Mouse (Mus musculus) regulatory T cell (primary cell): ENCODE measurements at regions not wholly inside any gene's neighbourhood (a gene's known extent, or its start where the extent isn't known, plus 50 kb on each side); places are given as distances from the start of the nearest gene placed in this dataset.

ENCODE experiments used
- in situ Hi-C: fragments of 300-600 bp; cut with MboI, MseI; formaldehyde crosslinking; loops from one replicate; pipeline ENCODE4 v1.15.1; 2025; ENCODE audit warnings: high pct_unique_total_duplicates

GRCm38 (mm10) chr11:45533402-45534056 is 318.3 kb upstream of the Clint1 start:
- in situ Hi-C loops: loop anchor here (25.0 kb wide), 1 partner anchor 921 kb away; the partner anchor contains the start of gene Ebf1

GRCm38 (mm10) chr11:45535501-45536025 is 316.3 kb upstream of the Clint1 start:
- in situ Hi-C loops: loop anchor here (25.0 kb wide), 1 partner anchor 923 kb away; the partner anchor contains the start of gene Ebf1

- in situ Hi-C loops: loop anchor here (25.0 kb wide), 1 partner anchor 926 kb away; the partner anchor contains the start of gene Ebf1
These were observed 313.8 kb upstream of the Clint1 start for GRCm38 (mm10) chr11:45538011-45538410.

DNA sequence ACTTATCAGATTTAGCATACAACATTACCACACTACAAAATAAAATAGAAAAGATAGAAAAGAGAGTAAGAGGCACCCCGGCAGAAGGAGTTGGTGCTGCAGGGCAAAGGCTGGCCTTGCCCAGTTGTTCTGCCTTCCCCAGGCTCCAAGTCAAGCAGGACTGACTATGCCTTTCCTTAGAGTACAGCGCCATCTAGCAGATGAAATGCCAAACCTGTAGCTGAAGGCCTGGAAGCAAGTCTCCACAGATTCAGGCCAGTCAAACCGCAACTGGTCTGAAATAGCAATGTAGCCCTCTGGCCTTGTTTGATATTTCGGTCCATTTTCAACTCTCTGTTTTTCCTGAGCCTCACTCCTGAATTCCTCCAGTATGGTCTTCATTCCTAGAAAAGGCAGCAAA is 312.4 kb upstream of the Clint1 start:
- in situ Hi-C loops: loop anchor here (25.0 kb wide), 1 partner anchor 927 kb away; the partner anchor contains the start of gene Ebf1

GRCm38 (mm10) chr11:45544531-45544930 is 307.3 kb upstream of the Clint1 start:
- in situ Hi-C loops: loop anchor here (25.0 kb wide), 1 partner anchor 932 kb away; the partner anchor contains the start of gene Ebf1

DNA sequence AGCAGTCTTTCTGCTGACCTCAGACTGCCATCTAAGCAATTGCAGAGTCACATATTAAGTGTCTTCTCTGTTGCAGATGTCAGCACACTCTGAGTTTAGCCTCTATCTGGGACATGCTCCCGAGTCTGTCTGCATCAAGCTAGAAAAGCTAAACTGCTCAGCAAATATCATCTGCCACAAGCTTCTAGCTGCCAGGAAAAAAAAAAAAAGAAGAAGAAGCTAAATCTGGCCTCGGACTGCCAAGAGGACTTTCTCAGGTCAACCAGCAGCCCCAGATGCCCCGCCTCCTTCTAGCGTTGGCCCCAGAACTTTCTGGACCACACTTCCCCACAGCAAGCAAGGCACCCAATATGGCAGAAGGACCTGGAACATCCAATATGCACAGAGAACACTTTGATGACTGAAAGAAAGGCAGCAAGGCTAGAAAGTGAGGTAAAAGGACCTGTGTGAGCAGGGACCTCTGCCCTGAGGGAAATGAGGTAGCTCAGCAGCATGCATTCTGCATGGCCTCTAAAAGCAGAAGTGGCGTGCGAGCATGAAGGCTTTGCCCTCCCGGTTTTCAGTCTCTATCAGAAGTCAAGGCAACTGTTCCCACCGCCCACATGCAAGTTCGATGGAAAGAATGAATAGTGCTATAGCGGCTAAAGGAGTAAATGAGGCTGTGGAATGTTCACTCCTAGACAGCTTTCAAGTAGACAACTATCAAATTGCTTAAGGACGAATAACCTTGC is 305.8 kb upstream of the Clint1 start:
- in situ Hi-C loops: loop anchor here (25.0 kb wide), 1 partner anchor 934 kb away; the partner anchor contains the start of gene Ebf1

GRCm38 (mm10) chr11:45546861-45547260 is 305.0 kb upstream of the Clint1 start:
- in situ Hi-C loops: loop anchor here (25.0 kb wide), 1 partner anchor 935 kb away; the partner anchor contains the start of gene Ebf1

GRCm38 (mm10) chr11:45550376-45550775 is 301.5 kb upstream of the Clint1 start:
- in situ Hi-C loops: no loop called here

DNA sequence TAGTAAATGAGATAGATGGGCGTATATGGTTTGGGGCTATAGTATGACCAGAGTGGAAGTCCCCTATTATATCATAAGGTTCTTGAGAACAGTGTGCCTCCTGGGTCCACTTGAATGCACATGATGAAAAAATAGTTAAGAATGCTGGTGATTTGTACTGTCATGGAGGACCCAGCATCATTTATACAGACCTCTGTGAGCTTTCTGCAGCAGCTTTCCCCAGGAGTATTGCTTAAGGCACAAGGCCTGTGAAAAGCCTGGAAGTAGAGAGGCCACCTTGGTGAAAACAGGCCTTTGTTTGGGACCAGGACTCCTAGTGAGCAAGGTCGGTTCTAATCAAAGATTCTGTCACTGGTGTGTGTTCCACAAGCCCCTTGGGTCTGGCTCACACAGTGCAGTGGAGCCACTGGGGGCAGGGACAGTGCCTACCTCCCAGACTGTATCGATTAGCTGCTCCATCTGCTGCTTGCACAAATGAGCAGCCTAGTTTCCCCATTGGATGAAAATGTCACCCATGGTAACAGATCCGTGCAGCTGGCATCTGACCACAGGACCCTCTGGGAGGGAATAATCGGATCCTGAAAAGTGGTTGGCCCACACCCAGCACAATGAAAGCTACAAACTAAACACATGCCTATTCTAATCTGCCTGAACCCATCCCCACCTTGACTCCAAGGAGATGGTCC is 274.2 kb upstream of the Clint1 start:
- in situ Hi-C loops: no loop called here

- in situ Hi-C loops: no loop called here
These were observed 259.5 kb upstream of the Clint1 start for GRCm38 (mm10) chr11:45592335-45592734.

DNA sequence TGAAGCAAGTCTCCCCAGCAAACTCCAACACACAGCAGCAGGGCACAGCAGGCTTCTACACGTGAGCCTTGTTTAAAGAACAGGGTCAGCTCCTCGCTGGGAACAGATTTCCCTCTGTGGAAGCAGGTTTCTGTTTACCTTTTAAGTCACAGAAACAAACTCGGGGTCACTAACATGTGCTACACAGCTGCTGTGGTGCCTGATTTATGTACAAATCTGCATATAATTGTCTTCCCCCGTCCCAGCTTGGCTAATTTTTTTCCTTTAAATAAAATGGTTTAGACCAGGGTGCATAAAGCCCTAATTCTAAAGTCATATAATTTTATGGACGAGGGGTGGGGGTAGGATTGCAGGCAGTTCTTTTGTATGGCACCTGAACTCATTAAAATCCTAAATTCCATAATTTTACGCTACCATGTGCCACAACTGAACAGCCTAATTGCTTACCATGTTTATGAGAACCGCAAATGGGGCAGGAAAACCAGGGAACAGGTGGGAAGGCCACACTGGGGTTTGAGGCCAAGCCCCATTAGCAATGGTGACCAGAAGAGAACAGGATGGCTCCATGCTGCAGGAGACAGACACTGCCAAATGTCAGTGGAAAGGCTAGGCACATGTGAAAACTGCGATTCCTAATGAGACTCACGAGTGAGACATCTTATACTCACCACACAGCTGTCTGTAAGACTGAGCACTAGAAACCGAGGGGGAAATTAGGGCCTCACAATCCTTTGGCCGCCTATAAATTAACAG is 258.8 kb upstream of the Clint1 start:
- in situ Hi-C loops: no loop called here

- in situ Hi-C loops: no loop called here
These were observed 256.5 kb upstream of the Clint1 start for GRCm38 (mm10) chr11:45595372-45595771.

DNA sequence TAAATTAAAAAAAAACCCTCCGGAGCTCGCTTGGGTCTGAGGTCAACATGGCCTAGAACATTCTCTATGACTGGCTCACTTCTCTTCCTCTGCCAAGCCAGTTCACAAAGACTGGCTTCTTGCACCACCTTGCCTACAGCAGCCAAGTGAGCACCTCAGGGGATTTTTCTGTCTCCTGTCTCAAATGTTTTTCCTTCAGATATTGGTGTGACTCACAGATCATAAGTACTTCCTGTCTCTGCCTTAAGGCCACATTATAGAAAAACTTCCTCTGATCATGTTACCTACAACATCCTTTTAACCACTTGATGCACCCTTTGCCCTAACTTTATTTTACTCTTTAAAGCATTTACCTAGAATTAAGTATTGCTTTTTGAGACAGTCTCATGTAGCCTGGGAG is 230.0 kb upstream of the Clint1 start:
- in situ Hi-C loops: no loop called here

DNA sequence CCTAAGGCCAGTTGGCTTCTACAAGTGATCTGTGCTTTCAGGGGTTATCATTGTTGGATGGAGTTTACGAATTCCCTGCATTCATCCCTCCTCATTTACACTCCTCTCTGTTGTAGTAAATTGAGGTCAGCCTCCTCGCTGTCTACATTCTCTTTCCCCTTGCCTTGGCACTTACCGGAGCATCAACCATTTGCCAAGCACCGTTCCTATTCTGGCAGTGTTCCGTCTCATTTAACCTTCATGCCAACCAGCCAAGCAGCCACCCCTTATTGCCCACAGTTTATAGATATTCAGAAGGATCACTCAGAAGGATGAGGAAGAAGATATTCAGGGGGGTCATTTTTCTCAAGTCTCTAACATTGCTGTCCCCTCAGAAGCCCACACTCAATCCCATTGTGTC is 229.2 kb upstream of the Clint1 start:
- in situ Hi-C loops: no loop called here

- in situ Hi-C loops: no loop called here
These were observed 227.6 kb upstream of the Clint1 start for GRCm38 (mm10) chr11:45624233-45624632.

DNA sequence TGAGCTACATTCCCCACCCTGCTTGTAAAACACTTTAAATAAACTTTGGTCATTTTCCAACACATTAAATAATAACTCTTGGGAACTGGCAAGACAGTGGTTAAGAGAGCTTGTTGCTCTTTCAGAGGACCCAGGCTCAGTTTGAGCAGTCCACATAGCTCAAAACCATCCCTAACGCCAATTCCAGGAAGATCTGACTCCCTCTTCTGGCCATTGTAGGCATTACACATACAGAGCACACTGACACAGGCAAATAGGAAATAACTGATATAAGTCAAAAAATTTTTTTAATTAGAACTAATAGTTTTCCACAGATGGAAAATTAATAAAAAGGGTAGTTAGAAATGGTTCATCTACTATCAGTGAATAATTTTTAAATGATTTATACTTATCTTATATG is 222.6 kb upstream of the Clint1 start:
- in situ Hi-C loops: loop anchor here (25.0 kb wide), 1 partner anchor 1042 kb away; no protein-coding TSS in a partner anchor

GRCm38 (mm10) chr11:45634535-45635235 is 217.2 kb upstream of the Clint1 start:
- in situ Hi-C loops: loop anchor here (25.0 kb wide), 1 partner anchor 1047 kb away; no protein-coding TSS in a partner anchor

- in situ Hi-C loops: loop anchor here (25.0 kb wide), 1 partner anchor 1049 kb away; no protein-coding TSS in a partner anchor
These were observed 216.0 kb upstream of the Clint1 start for GRCm38 (mm10) chr11:45635896-45636295.

- in situ Hi-C loops: loop anchor here (25.0 kb wide), 1 partner anchor 1052 kb away; no protein-coding TSS in a partner anchor
These were observed 212.6 kb upstream of the Clint1 start for GRCm38 (mm10) chr11:45639236-45639635.

GRCm38 (mm10) chr11:45642142-45642756 is 209.6 kb upstream of the Clint1 start:
- in situ Hi-C loops: loop anchor here (25.0 kb wide), 1 partner anchor 1055 kb away; no protein-coding TSS in a partner anchor
